Mouse (Mus musculus): ENCODE results near the gene Kcnq2. TPM values are rescaled to one million over a fixed set of nuclear protein-coding genes. Genes with fewer than 3 reads are reported as not detected.

Kcnq2 gene
- polyA plus RNA-seq, 1 experiment from 2014 or later = 2.1 TPM

DNA sequence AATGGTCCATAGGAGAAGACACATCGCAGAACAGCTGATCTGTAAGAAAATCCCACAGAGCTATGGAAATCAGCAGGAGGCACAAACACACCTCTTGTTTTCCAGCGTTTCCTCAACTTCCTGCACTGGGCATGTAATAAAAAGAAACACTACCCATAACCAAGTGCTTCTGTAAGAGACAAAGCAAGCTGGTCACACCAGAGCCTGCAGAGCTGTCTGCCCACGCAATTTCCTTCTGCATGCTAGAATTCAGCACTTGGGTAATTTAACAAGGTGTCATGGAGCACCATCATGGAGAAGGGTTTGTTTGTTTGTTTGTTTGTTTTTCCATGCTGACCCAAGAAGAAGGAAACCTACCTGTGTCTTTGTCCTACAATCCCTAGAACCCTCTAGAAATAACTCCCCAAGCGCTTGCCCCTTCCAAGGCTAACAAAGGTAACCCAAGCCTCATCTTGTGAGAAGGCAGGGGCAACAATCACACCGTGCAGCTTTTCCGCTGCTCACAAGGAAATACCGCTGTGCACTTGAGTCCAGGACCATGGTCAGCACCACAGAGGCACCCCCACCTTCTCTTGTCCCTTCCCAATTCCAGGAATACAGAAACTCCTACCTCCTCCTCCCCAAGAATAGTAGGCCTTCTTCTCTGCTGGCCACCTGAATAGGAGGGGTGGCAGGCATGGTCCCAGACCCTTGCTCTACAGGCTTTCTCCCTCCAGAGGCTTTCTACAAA is 9.2 kb downstream of the Kcnq2 start:
- no peaks in the 10 kb centered on the region for H3K4me1 ChIP-seq (ENCODE audit: control insufficient read depth, insufficient read depth, low read length)
- H3K27ac ChIP-seq (replicated peaks; ENCODE audit: low read depth, low read length) = no peak overlapping the region
- no peak overlapping the region for H3K4me2 ChIP-seq (ENCODE audit: low read depth, low read length)
- no peaks in the 10 kb centered on the region for H3K9me3 ChIP-seq (ENCODE audit: control insufficient read depth, low read length)
- WGBS = 39% methylated on average over 7 of the region's 7 CpGs
- H3K36me3 ChIP-seq (ENCODE audit: control insufficient read depth, insufficient read depth, low read length) = no peaks in the 10 kb centered on the region
- peak; percentile 13 for DNase-seq (ENCODE audit: low spot score)
- H3K4me3 ChIP-seq (ENCODE audit: low read depth, low read length) = no peak overlapping the region
- H3K27me3 ChIP-seq (replicated peaks; ENCODE audit: control insufficient read depth, insufficient read depth, low read length) = no peaks in the 10 kb centered on the region
- no peak for ATAC-seq (ENCODE audit: low read depth)
- no peak overlapping the region for H3K9ac ChIP-seq (ENCODE audit: low read depth, low read length)

DNA sequence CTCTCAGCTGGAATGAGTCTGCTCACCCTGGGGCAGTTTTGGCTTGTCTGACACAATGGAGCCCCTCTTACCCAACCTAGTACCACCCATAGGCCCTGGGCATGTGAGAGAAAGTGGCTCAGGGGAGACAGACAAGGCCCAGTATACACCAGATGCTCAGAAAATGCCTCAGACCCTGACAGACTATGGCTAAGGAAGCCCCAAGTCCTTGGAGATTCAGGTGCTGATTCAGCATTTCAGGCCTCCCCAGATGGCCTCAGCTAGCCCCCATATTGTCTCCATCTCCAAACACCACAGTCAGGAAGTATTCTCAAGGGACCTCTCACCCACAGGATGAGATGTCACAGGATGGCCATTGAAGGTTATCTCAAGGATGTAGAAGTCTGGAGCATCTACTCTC is 12.5 kb downstream of the Kcnq2 start:
- H3K9me3 ChIP-seq (ENCODE audit: control insufficient read depth, low read length) = no peaks in the 10 kb centered on the region
- H3K27ac ChIP-seq (replicated peaks; ENCODE audit: low read depth, low read length) = no peak overlapping the region
- H3K9ac ChIP-seq (ENCODE audit: low read depth, low read length) = no peak overlapping the region
- no peak overlapping the region for H3K4me2 ChIP-seq (ENCODE audit: low read depth, low read length)
- no peaks in the 10 kb centered on the region for H3K36me3 ChIP-seq (ENCODE audit: control insufficient read depth, insufficient read depth, low read length)
- H3K4me1 ChIP-seq (ENCODE audit: control insufficient read depth, insufficient read depth, low read length) = no peaks in the 10 kb centered on the region
- ATAC-seq (ENCODE audit: low read depth) (no peak), DNase-seq (ENCODE audit: low spot score) (no peak)
- H3K27me3 ChIP-seq (replicated peaks; ENCODE audit: control insufficient read depth, insufficient read depth, low read length) = no peaks in the 10 kb centered on the region; the same call in 1 of the 2 replicates
- H3K4me3 ChIP-seq (ENCODE audit: low read depth, low read length) = no peak overlapping the region

DNA sequence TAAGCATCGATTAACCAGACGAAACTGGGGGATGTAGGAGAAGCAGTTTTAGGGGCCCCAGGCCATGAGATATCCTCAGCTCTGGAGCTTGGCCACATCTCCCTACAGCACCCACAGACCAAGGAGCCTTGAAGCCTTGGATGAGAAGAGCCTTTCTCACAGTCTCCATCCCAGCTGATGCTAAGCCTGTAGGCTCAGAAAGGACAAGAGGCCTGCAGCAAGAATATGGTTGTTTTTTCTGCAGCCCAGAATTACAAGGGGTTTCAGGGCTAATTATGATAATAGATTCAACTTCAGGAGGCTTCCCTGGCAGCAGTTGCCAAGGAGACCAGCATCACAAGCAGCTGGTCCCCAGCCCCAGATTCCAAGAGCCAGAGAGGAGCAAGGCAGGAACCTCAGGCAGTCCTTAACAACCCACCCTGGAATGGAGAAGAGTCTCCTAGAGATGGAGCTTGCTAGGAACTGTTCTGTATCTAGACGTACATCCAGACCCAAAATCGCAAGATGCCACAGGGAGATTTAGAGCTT is 14.1 kb downstream of the Kcnq2 start:
- no peak overlapping the region for H3K9ac ChIP-seq (ENCODE audit: low read depth, low read length)
- H3K36me3 ChIP-seq (ENCODE audit: control insufficient read depth, insufficient read depth, low read length) = no peaks in the 10 kb centered on the region
- no peak for ATAC-seq (ENCODE audit: low read depth)
- DNase-seq (ENCODE audit: low spot score) = no peak
- H3K27ac ChIP-seq (replicated peaks; ENCODE audit: low read depth, low read length) = no peak overlapping the region
- 78% methylated on average over 4 of the region's 4 CpGs for WGBS
- no peak overlapping the region for H3K4me3 ChIP-seq (ENCODE audit: low read depth, low read length)
- no peaks in the 10 kb centered on the region; the same call in 1 of the 2 replicates for H3K27me3 ChIP-seq (replicated peaks; ENCODE audit: control insufficient read depth, insufficient read depth, low read length)
- no peaks in the 10 kb centered on the region for H3K9me3 ChIP-seq (ENCODE audit: control insufficient read depth, low read length)
- no peak overlapping the region for H3K4me2 ChIP-seq (ENCODE audit: low read depth, low read length)
- no peaks in the 10 kb centered on the region for H3K4me1 ChIP-seq (ENCODE audit: control insufficient read depth, insufficient read depth, low read length)

DNA sequence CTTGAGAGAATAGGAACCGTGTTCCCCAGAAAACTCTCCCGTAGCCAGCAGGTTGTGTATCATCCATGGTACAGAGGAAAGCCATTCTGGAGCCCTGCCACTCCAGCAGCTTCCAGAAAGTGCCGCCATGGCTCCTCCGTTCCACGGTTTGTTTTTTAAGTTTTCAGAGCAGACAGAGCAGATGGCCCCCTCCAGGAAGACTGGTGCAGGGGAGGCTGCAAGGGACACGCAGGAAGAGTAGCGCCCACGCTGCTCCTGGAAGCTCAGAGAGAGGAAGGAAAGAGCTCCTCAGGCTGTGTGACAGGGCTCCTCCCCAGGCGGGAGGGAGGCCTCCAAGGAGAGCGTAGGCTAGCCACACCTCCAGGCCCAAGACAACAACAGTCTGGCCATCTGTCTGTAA is 15.1 kb downstream of the Kcnq2 start:
- 26% methylated on average over 10 of the region's 10 CpGs for WGBS
- no peaks in the 10 kb centered on the region; the same call in 1 of the 2 replicates for H3K27me3 ChIP-seq (replicated peaks; ENCODE audit: control insufficient read depth, insufficient read depth, low read length)
- no peak for ATAC-seq (ENCODE audit: low read depth)

DNA sequence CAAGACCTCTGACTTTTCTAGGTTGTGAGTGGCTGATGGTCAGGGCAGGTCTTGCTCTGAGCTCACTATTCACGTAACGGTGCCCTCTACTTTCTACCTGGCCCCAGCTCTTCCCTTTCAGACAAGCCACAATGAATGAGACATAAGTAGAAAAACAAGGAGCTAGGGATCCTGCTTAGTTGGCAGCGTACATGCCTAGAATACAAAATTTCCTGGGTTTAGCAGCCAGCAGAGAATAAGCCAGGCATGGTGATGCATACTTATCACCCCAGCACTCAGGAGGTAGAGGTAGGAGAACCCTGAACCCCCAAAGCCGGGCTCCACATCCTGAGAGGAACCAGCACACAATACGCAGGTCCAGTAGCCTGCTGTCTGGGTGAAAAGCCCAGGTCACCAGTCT is 18.7 kb downstream of the Kcnq2 start:
- H3K4me1 ChIP-seq (ENCODE audit: control insufficient read depth, insufficient read depth, low read length) = no peaks in the 10 kb centered on the region
- 88% methylated on average over 5 of the region's 5 CpGs for WGBS

More for the DNA sequence above, 15.1 kb downstream of the Kcnq2 start:
- no peak overlapping the region for H3K4me3 ChIP-seq (ENCODE audit: low read depth, low read length)
- no peaks in the 10 kb centered on the region for H3K4me1 ChIP-seq (ENCODE audit: control insufficient read depth, insufficient read depth, low read length)
- DNase-seq (ENCODE audit: low spot score) = no peak
- H3K9ac ChIP-seq (ENCODE audit: low read depth, low read length) = no peak overlapping the region
- H3K36me3 ChIP-seq (ENCODE audit: control insufficient read depth, insufficient read depth, low read length) = no peaks in the 10 kb centered on the region
- H3K27ac ChIP-seq (replicated peaks; ENCODE audit: low read depth, low read length) = no peak overlapping the region
- no peak overlapping the region for H3K4me2 ChIP-seq (ENCODE audit: low read depth, low read length)
- H3K9me3 ChIP-seq (ENCODE audit: control insufficient read depth, low read length) = no peaks in the 10 kb centered on the region

DNA sequence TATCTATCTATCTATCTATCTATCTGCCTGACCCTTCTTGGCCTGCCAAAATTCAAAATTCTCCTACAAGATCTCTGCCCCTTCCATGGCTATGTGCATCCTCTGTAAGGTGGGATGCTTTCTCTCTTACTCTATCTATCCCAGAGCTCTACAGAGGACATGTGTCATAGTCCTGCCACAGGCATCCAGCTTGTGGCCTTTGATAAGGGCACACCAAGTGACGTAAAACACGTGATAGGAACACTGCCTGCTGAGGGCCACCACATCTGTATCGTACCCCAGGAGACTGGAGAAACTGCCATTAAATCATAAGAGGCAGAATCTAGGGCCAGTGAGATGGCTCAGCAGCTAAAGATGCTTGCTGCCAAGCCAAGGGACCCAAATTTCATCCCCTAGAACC is 19.7 kb downstream of the Kcnq2 start:
- H3K4me3 ChIP-seq (ENCODE audit: low read depth, low read length) = no peak overlapping the region
- H3K27me3 ChIP-seq (replicated peaks; ENCODE audit: control insufficient read depth, insufficient read depth, low read length) = no peaks in the 10 kb centered on the region; the same call in 1 of the 2 replicates
- H3K9ac ChIP-seq (ENCODE audit: low read depth, low read length) = no peak overlapping the region
- H3K4me2 ChIP-seq (ENCODE audit: low read depth, low read length) = no peak overlapping the region
- WGBS = 84% methylated on average over 3 of the region's 3 CpGs
- H3K4me1 ChIP-seq (ENCODE audit: control insufficient read depth, insufficient read depth, low read length) = no peaks in the 10 kb centered on the region
- H3K27ac ChIP-seq (replicated peaks; ENCODE audit: low read depth, low read length) = no peak overlapping the region
- no peak for ATAC-seq (ENCODE audit: low read depth)
- H3K36me3 ChIP-seq (ENCODE audit: control insufficient read depth, insufficient read depth, low read length) = no peaks in the 10 kb centered on the region
- no peak for DNase-seq (ENCODE audit: low spot score)
- no peaks in the 10 kb centered on the region for H3K9me3 ChIP-seq (ENCODE audit: control insufficient read depth, low read length)

More for the DNA sequence above, 18.7 kb downstream of the Kcnq2 start:
- H3K9me3 ChIP-seq (ENCODE audit: control insufficient read depth, low read length) = no peaks in the 10 kb centered on the region
- H3K27me3 ChIP-seq (replicated peaks; ENCODE audit: control insufficient read depth, insufficient read depth, low read length) = no peaks in the 10 kb centered on the region; the same call in 1 of the 2 replicates
- H3K4me3 ChIP-seq (ENCODE audit: low read depth, low read length) = no peak overlapping the region
- H3K9ac ChIP-seq (ENCODE audit: low read depth, low read length) = no peak overlapping the region
- H3K36me3 ChIP-seq (ENCODE audit: control insufficient read depth, insufficient read depth, low read length) = no peaks in the 10 kb centered on the region
- ATAC-seq (ENCODE audit: low read depth) = no peak
- no peak overlapping the region for H3K4me2 ChIP-seq (ENCODE audit: low read depth, low read length)
- no peak for DNase-seq (ENCODE audit: low spot score)
- no peak overlapping the region for H3K27ac ChIP-seq (replicated peaks; ENCODE audit: low read depth, low read length)

DNA sequence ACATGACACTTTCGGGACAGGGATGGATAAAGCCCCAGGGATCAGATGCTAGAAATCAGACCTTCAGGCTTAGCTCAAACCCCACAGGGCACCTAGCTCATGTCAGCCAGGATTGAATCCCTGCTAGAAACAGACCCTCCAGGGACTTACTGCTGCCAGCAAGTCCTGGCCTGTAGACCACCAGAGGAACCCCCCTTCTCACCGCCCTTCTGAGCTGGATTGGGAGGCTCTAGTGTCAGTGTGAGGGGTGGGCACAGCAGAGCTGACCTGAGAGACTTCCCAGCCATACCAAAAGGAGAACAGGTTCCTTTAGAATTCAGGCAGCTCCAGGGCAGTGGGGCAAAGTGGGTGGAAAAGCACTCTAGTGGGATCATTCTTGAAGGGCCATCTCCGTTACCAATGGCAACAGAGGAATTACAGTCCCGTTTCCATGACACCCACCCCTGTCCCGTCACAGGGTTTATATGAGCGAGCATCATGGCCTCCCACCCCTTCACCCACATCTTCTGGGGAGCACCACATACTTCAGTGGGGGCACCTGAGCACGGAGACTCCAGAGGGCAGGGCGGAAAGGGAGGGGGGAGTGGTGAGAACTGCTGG is 21.2 kb downstream of the Kcnq2 start:
- Histone ChIP-seq H3K4me3 (ENCODE audit: low read depth, low read length) (no peak overlapping the region), H3K27me3 (replicated peaks; ENCODE audit: control insufficient read depth, insufficient read depth, low read length) (no peaks in the 10 kb centered on the region; the same call in 1 of the 2 replicates), H3K9ac (ENCODE audit: low read depth, low read length) (no peak overlapping the region), H3K36me3 (ENCODE audit: control insufficient read depth, insufficient read depth, low read length) (no peaks in the 10 kb centered on the region), H3K4me2 (ENCODE audit: low read depth, low read length) (no peak overlapping the region), H3K9me3 (ENCODE audit: control insufficient read depth, low read length) (no peaks in the 10 kb centered on the region), H3K27ac (replicated peaks; ENCODE audit: low read depth, low read length) (no peak overlapping the region), H3K4me1 (ENCODE audit: control insufficient read depth, insufficient read depth, low read length) (no peaks in the 10 kb centered on the region)
- no peak for ATAC-seq (ENCODE audit: low read depth)
- DNase-seq (ENCODE audit: low spot score) = no peak
- whole genome bisulfite sequencing = 69% methylated on average over 8 of the region's 8 CpGs

DNA sequence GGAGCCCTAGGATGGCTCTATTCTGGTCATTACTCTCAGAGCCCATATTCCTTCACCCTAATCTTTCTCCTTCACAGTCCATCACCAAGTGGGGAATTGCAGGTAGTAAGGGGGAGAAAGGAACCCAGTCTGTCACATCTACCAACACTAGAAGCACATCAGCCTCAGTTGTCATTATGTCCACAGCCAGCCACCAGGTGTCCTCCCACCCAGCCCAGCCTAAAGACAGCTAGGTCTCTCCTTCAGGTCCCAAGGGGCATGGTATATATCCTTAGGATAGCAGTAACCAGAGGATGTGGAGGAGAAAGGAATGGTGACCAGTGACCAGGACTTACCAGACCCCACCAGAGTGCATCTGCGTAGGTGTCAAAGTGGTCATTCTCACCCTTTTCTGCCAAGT is 23.4 kb downstream of the Kcnq2 start:
- H3K4me2 ChIP-seq (ENCODE audit: low read depth, low read length) = no peak overlapping the region
- no peaks in the 10 kb centered on the region for H3K36me3 ChIP-seq (ENCODE audit: control insufficient read depth, insufficient read depth, low read length)
- no peak overlapping the region for H3K4me3 ChIP-seq (ENCODE audit: low read depth, low read length)
- no peak for ATAC-seq (ENCODE audit: low read depth)
- H3K9ac ChIP-seq (ENCODE audit: low read depth, low read length) = no peak overlapping the region
- no peaks in the 10 kb centered on the region for H3K27me3 ChIP-seq (replicated peaks; ENCODE audit: control insufficient read depth, insufficient read depth, low read length)
- 100% methylated on average over 1 of the region's 1 CpGs for WGBS
- no peaks in the 10 kb centered on the region for H3K9me3 ChIP-seq (ENCODE audit: control insufficient read depth, low read length)
- no peak for DNase-seq (ENCODE audit: low spot score)
- H3K27ac ChIP-seq (replicated peaks; ENCODE audit: low read depth, low read length) = no peak overlapping the region
- no peaks in the 10 kb centered on the region for H3K4me1 ChIP-seq (ENCODE audit: control insufficient read depth, insufficient read depth, low read length)

All from embryonic facial prominence, embryonic 14.5 days (tissue).